Mouse (Mus musculus) mouse embryonic stem cell (cell line): ENCODE measurements around the gene Kcnk18.

ENCODE experiments used
- in situ Hi-C, 2 experiments: fragments of 300-500 bp; cut with MboI; formaldehyde crosslinking; loops; 1 replicate in 1 of 2; 3 replicates in 1 of 2; pipeline ENCODE4 v1.14.3; 2019 to 2020; ENCODE audit warnings: low sequenced_read_pairs in 2 of 2, low pct_unique_long_range_greater_than_20kb in 1 of 2, mixed read lengths in 1 of 2; ENCODE audit not compliant: unreplicated experiment in 1 of 2

The Kcnk18 gene

DNA sequence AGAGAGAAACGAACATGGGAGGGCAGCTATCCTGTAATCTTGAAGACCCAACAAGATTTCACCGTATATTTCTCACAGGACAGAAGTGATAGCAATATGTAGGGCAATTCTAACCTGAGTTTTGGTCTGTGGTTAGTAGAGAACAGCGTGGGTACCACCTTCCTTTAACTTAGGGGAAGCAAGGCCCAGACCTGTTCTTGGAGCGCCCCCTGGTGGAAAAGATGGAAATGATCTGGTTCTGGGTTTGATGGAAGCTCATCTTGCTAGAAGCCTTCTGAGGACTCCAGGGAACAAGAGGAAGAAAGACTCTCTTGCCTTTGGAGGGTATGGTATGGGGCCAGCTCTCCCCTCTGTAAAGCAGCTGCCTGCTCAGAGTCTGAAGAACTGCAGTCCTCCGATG, 10.5 kb upstream of the Kcnk18 start:
- in situ Hi-C loops: loop anchor here (10.0 to 25.0 kb wide), 2 partner anchors 294 to 396 kb away; no protein-coding TSS in a partner anchor

DNA sequence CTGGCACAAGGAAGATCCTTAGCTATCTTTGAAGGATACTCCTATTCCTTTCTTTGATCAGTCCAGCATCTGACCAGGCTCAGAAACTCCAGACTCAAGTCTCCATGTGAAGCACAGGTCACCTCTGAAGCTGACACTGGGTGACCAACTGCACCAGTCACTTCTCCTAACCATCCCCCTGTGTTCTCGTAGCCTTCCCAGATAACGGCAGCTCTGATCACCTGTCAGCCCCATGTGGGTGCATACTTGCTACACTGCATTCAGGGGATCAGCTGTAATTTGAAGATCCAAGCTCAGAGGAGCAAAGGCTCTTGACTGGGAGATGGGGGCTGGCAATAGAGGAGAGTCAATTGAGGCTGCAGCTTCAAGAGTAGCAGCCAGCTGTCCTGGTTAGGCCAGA, 10.0 kb upstream of the Kcnk18 start:
- in situ Hi-C loops: loop anchor here (10.0 to 25.0 kb wide), 2 partner anchors 294 to 397 kb away; no protein-coding TSS in a partner anchor

DNA sequence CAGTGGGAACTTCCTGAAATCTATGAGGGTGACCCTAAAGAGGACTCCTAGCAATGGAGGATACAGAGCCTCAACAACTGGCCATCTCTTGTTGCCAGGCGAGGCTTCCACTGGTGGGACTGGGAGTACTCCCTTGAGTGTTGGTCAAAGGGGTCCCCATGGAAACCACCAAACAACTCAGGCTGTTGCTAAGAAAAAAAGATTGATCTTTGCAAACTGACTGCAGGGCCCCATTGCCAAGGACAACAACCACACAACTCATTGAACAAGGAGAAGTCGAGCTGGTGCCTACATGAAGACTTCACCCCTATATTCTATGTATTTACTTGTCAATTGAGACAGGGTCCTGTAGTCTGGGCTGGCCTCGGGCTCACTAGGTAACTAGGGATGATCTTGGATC, 2.1 kb upstream of the Kcnk18 start:
- in situ Hi-C loops: loop anchor here in 1 of 2 experiments (25.0 kb wide), 1 partner anchor 405 kb away; no protein-coding TSS in a partner anchor

DNA sequence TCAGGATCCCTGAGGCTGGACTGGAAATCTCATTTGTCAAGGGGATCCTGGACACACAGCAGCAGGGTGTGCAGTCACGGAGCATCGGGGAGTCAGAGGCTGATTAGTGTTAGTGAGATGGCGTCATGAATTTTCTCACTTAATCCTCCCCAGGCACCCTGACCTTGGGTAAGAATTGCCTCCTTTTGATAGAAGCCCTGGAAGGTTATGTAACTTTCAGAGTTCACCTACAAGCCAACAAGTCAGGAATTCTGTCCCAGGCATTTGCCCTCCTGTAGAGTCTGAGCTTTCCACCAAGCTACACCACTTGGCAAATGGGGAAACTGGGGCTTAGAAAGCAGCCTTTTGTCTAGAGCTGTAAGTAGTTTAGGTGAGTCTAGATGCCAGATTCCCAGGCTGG, 2.1 kb downstream of the Kcnk18 start:
- in situ Hi-C loops: loop anchor here in 1 of 2 experiments (25.0 kb wide), 1 partner anchor 409 kb away; no protein-coding TSS in a partner anchor

DNA sequence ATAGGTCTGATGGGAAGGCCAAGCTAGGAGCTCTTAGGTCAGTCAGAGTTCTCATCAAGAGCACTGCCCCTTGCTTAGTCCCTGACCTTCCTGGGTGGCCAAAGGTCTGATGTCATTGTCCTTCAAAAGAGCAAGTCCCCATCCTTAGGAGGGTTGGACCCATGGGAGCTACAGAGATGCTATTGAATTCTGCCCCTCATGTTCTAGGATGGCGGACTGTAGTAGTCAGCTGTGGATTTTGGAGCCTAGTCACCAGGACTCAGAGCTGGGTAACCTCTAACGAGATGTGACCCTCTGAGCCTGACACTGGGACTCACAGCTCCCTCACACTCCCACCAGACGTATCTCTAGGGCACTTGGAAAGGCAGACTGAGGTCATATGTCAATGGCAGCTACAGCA, 9.4 kb downstream of the Kcnk18 start:
- in situ Hi-C loops: no loop called here

DNA sequence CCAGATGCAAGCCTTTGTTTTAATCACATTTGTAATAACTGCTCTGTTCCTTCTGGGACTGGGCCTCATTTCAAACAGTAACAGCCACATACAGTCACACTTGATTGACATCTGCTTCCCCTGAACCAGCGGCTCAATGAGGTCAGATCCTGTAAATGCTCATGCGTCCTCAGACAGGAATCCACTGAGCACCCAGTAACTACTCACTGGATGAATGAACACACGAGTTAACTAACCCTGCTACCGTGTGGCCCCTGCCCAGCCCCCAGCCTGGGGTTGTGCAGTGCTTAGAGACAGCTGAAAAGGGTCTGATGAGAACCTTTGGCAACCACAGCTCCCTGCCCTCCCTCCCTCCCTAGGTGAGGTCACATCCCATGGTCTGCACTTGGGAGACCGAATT, 13.8 kb downstream of the Kcnk18 start:
- in situ Hi-C loops: no loop called here

DNA sequence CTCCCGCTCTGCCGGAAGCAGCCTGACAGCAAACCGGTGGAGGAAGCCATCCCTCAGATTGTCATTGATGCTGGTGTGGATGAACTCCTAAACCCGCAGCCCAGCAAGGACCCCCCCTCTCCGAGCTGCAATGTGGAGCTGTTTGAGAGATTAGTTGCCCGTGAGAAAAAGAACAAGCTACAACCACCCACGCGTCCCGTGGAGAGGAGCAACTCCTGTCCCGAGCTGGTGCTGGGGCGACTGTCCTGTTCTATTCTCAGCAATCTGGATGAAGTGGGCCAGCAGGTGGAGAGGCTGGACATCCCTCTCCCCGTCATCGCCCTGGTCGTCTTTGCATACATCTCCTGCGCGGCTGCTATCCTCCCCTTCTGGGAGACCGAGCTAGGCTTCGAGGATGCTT, 16.0 kb downstream of the Kcnk18 start:
- in situ Hi-C loops: no loop called here

DNA sequence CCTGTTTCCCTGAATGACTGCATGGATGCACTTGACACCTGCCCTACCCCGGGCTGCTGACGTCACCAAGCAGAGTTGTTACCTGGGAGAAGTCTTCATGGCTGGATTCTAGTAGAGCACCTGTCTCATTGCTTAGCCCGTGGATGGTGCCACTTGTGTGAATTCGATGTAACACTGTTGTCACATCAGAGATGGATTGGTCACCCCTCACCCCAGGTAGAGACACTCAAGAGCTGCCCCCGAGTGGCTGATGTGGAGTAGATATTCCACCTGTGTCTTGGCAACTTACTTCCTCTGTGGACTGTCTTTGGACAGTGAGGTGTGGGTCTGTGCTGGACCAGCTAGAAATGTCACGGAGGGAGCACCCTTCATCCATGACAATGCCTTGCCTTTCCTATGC, 17.0 kb downstream of the Kcnk18 start:
- in situ Hi-C loops: no loop called here

DNA sequence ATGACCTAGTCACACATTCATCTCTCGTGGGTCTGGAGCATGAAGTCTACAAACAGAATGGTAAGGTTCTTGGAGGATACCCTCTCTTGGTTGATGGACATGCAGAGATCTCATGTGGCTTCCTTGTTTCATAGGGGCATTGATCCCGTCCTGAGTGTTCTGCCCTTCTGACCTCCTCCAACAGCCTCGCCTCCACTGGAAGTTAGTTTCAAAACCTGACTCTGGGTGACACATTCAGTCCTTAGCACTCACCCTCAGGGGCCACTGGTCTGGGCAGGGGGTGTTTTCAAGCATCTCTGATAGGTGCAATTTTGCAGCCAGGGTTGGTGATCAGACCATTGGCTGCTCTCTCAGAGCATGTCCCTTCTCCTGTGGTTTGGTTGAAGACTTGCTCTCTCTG, 19.6 kb downstream of the Kcnk18 start:
- in situ Hi-C loops: no loop called here

DNA sequence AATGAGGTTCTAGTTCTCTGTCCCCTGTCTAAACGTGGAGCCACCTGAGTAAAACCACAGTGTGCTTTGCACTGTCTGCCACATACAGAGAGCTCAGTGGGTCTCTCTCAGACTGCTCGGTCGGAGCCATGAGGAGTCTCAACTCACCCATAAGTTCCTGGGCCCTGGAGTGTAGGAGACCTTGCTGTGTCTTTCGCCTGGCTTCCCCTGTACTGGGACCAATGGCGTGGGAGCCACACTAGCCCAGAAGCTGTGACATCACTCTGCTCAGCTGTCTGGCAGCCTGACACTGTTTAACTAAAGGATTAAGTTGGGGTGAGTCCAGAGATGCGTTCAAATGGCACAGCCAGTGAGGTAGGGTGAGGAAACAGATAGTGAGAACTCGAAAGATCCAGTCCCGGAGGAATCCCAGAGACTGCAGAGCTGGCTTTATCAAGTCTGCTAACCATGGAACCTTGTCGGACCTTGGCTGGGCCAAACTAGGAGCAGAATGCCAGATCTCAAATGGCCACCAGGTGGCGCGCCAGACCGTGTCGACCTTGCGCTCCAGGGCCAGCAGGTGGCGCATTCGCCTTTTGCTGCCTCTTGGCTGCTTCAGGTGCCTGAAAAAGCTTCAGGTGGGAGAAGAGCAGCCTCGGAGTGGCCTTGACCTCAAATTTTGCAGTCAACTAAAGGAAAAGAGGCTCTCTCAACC, 20.3 kb downstream of the Kcnk18 start:
- in situ Hi-C loops: no loop called here

DNA sequence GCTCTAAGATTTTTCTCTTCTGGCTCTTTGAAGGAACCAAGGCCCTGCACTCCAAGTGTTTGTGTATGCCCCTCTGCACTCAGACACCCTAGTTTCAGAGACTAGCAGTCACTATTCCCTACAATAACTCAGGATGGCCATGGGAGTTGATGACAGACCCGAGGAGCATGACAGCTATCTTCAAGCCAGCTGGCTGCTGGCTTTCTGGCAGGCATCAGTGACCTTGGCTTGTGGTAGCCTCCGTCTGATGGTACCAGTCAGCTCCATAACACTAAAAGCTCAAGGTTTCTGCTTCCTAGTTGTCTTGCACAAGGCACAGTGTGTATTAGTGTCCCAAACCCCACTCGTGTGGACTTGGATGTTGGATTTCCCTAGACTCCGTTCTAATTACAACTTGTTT, 23.0 kb downstream of the Kcnk18 start:
- in situ Hi-C loops: loop anchor here in 1 of 2 experiments (5.0 kb wide), 1 partner anchor 135 kb away; no protein-coding TSS in a partner anchor

DNA sequence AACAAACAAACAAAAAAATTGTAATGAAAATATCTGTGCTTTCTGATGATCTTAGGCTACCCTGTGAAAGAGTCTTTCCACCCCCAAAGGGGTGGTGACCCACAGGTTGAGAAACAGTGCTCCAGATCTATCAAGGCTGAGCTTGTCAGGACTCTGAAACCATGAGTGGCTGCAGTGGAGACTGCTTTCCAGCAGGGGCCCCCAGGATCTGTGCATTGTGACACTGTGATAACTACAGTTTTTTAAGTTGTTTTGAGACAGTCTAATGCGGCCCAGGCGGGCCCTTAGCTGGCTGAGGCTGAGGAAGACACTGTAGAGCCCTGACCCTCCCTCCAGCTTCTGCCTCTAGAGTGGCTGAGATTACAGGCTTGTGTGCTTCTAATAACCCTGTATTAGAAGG, 24.0 kb downstream of the Kcnk18 start:
- in situ Hi-C loops: loop anchor here in 1 of 2 experiments (5.0 kb wide), 1 partner anchor 134 kb away; no protein-coding TSS in a partner anchor

DNA sequence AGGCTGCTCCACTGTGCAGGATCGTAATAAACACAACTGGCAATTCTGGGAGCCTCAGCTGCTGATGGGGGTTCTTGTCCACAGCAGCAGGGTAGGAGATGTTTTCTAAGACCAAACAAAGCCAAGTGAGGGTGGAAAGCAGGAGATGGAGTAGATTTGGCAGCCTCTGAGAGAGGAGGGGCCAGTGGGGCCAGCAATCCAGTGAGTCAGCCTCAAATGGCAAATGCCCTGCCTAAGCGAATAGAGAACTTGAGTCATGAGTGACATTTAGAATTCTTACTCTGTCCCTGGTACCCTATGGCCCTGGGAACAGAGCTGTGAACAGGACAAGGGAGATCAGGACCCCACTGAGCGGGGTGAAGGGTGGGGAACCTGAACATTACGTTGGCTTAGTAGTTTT, 29.1 kb downstream of the Kcnk18 start:
- in situ Hi-C loops: no loop called here

DNA sequence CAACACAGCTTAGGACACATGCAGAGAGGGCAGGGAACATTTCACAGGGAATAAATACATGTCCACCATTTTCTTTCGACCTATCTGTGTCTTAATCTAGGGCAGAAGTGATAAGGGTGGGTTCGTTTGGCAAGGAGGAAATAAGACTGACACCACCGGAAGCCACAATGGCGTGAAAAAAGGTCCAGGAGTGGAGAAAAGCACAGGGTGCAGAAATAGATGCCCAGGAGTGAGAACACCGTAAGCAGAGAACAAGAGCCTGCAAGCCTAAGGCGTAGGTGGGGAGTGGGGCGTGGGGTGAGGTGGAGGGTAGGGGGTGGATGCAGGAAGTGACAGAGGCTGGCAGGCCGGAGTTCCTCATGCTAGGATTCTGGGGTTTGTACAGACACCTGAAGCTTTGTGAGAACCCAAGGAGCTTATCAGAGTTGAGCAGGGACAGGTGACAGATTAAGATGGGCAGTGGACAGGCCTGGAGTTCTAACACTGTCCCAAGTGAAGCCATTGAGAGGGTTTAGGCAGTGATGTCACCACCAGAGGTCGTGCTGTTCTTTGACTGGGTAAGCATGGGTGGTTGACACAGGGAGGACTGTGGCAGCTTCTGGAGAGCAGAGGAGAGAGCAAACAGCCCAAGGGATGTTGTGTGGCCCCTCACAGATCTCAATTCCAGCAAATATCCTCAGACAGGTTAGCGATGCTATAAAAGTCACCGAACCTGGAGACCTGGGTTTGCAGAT, 29.7 kb downstream of the Kcnk18 start:
- in situ Hi-C loops: no loop called here

DNA sequence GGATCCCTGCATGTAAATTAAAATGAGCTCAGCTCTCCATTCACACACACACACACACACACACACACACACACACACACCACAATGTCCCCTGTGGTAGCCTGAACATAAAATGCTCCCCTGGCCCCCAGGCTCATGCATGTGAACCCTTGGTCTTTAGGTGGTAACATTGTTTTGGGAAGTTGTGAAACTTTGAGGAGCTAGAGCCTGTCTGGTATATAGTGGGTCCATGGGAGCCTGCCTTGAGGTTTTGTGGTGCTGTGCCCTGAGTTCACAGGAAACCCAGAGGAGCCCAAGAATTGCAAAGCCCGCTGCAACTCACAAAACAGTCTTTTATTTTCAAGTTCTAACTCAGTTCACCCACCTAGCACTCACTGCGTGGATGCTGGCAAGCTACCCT, 33.6 kb downstream of the Kcnk18 start:
- in situ Hi-C loops: no loop called here

DNA sequence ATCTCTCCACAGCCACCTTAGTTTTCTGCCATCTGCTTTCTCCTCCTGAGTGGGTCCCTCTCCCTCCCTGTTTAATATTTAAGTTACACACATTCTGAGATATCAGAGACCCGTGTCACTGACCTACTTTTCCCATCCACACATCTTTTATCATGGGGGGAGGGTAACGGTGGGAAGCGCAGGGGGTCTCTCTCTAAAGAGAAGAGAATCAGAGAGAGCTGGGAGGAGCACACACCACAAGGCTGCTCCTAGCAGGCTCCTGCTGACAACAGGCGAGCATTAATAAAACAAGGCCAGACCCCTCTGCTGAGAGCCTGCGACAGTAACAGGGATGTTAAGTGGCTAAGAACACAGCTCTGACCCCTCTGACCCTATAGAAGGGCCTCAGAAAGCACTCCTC, 40.6 kb downstream of the Kcnk18 start:
- in situ Hi-C loops: no loop called here

DNA sequence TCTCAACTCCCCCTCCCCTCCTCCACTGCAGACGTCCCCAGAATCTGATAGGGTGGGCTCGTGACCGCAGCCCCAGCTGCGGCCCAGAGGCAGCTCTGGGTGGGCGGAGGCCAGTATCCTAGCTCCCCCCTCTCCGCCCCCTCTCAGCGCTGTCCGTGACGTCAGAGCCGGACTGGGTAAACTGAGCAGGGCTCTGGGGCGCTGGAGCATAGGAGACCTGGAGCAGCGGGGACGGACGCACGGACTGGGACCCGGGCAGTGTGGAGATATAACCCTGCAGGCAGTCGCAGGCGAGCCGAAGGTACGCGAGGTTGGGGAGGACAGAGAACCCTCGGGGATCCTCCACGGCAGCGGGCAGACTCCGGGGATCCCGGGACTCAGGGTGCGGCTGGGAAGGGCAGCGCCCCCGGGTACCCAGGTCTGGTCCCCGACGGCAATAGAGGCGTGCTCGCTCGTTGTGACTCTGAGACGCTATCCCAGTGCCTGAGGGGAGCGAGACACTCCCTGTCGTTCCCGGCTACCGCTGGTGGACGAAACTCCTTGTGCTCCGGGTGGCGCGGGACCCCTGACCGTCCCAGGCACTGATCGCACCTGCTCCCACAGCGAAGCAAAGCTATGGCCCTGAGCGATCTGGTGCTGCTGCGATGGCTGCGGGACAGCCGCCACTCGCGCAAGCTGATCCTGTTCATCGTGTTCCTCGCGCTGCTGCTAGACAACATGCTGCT, 41.9 kb downstream of the Kcnk18 start, which contains the start of gene Slc18a2:
Gene Slc18a2, plus strand, starts transcription at position 179 of the 725 bp plus-strand sequence.
- in situ Hi-C loops: no loop called here

DNA sequence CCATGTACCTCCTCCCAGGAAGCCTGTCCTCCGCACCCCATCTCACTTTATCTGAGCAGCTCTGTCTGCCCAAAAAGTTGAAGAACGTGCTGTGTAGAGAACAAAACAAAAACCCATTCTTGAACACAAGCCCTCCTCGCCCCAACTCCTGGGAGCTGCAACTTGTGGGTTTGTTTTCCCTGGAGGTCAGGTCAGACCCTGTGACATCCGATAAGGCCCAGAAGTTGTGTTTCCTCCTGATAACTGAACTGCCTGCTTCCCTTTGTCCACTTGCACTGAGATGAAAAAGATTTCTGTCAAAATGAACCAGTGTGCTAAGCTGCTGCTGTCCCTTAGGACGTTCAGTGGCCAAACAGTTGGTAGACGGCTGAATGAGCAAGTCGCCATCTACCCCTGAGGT, 42.6 kb downstream of the Kcnk18 start:
- in situ Hi-C loops: no loop called here

DNA sequence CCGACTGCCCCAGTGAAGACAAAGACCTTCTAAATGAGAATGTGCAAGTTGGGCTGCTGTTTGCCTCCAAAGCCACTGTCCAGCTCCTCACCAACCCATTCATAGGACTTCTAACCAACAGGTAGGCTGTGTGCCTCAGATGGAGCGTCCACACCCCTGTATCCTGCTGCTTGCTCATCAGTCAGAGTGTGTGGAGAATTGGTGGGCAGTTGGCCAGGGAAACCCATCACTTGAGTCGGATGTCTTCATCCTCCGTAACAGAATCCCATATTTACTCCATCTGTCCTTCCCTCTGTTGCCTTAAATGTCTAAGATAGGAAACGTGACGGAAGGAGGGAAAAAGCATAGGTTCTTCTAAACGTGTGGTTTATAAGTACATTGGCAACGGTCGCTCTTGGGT, 44.2 kb downstream of the Kcnk18 start:
- in situ Hi-C loops: no loop called here
